Mouse (Mus musculus) liver, postnatal 0 days (tissue): ENCODE measurements around the gene Arl8a. TPM values are rescaled to one million over a fixed set of nuclear protein-coding genes. Genes with fewer than 3 reads are reported as not detected.

Source experiments
- ATAC-seq: fragments of 200-750 bp; cut with Nextera tagmentation; 2 replicates; pipeline ENCODE4 v1.8.0; 2017; ENCODE audit warnings: mild to moderate bottlenecking, moderate library complexity
- DNase-seq: peaks from one replicate; pipeline ENCODE4 v3.0.0-alpha.2; 2016
- H3K27ac ChIP-seq: fragments of 300-500 bp; sonication (generic); 2 replicates; pipeline ENCODE4 v1.5.1; 2014; ENCODE audit warnings: antibody characterized with exemption, moderate library complexity, mild to moderate bottlenecking, low read depth
- H3K27me3 ChIP-seq: fragments of 300-500 bp; sonication (generic); 2 replicates; pipeline ENCODE4 v1.6.1; 2014; ENCODE audit warnings: low read length, control low read depth, mixed read lengths; ENCODE audit not compliant: insufficient read depth
- H3K36me3 ChIP-seq: fragments of 300-500 bp; sonication (generic); replicated peaks from 2 replicates; pipeline ENCODE4 v1.6.1; 2014; ENCODE audit warnings: mild to moderate bottlenecking, control low read depth, low read length, moderate library complexity, mixed read lengths; ENCODE audit not compliant: insufficient read depth
- H3K4me1 ChIP-seq: fragments of 300-500 bp; sonication (generic); 2 replicates; pipeline ENCODE4 v1.6.1; 2014; ENCODE audit warnings: antibody characterized with exemption, mild to moderate bottlenecking, control low read depth; ENCODE audit not compliant: insufficient read depth
- H3K4me2 ChIP-seq: fragments of 300-500 bp; sonication (generic); 2 replicates; pipeline ENCODE4 v1.6.1; 2014; ENCODE audit warnings: low read depth, mild to moderate bottlenecking, low read length, moderate library complexity, mixed read lengths
- H3K4me3 ChIP-seq: fragments of 300-500 bp; sonication (generic); 2 replicates; pipeline ENCODE4 v1.5.1; 2014; ENCODE audit warnings: low read depth, low read length
- H3K9ac ChIP-seq: fragments of 300-500 bp; sonication (generic); replicated peaks from 2 replicates; pipeline ENCODE4 v1.6.1; 2014; ENCODE audit warnings: mild to moderate bottlenecking, moderate library complexity
- H3K9me3 ChIP-seq: fragments of 300-500 bp; sonication (generic); 2 replicates; pipeline ENCODE4 v1.6.1; 2016; ENCODE audit warnings: mild to moderate bottlenecking, control low read depth, low read length, mixed read lengths
- CTCF ChIP-seq: sonication (generic); IDR thresholded peaks from 2 replicates; pipeline ENCODE4 v1.5.1; 2016; ENCODE audit warnings: antibody characterized with exemption, low read depth
- EP300 ChIP-seq: IDR thresholded peaks from 2 replicates; pipeline ENCODE4 v1.6.1; 2016; ENCODE audit warnings: antibody characterized with exemption, low read depth, mild to moderate bottlenecking
- WGBS: fragments of 180-500 bp; shearing (Covaris S2); extraction: QIAGEN DNeasy Blood & Tissue Kit; methylation state at CpG from one replicate; pipeline ENCODE4 v1.1.7; 2014; ENCODE audit not compliant: insufficient replicate concordance; 5-methylcytosine and 5-hydroxymethylcytosine counted together
- polyA plus RNA-seq: library from polyadenylated mRNA; unstranded; fragments of >200 nt; fragmentation: Nextera tagmentation; extraction: Ambion mirVana; gene quantifications from 2 replicates; pipeline ENCODE4 v1.2.1, GENCODE M21; 2015

Gene Arl8a
- polyA plus RNA-seq, 1 experiment from 2014 or later: 11.3 TPM

- Histone ChIP-seq H3K4me1 (peaks cover 39% of the 10 kb centered on the region), H3K36me3 (no peaks in the 10 kb centered on the region), H3K4me2 (peak overlapping the region; percentile 63), H3K27me3 (no peaks in the 10 kb centered on the region), H3K9ac (peak overlapping the region; percentile 48), H3K27ac (peak overlapping the region; percentile 86), H3K4me3 (peak overlapping the region; percentile 22), H3K9me3 (no peaks in the 10 kb centered on the region)
- no peak for TF ChIP-seq CTCF
- no peak for TF ChIP-seq EP300
- WGBS: 19% methylated on average over 8 of the region's 8 CpGs
- DNase-seq: no peak
- no peak for ATAC-seq
Observed at GRCm38 (mm10) chr1:135131560-135131959, 15.1 kb upstream of the Arl8a start.

GRCm38 (mm10) chr1:135132473-135132872 lies 14.2 kb upstream of the Arl8a start, which contains the start of gene Ptpn7:
Gene Ptpn7 (plus strand): TSS chr1:135132700.
- Histone ChIP-seq H3K27me3 (no peaks in the 10 kb centered on the region), H3K36me3 (0 out of 2 replicates have a peak, but pooled peaks cover 2% of the 10 kb centered on the region), H3K4me2 (peak within 1 kb of the TSS; percentile 63), H3K9ac (peak within 1 kb of the TSS; percentile 48), H3K27ac (peak within 1 kb of the TSS; percentile 86), H3K9me3 (no peaks in the 10 kb centered on the region), H3K4me1 (peaks cover 39% of the 10 kb centered on the region), H3K4me3 (peak within 1 kb of the TSS; percentile 39)
- WGBS: 12% methylated on average over 10 of the region's 10 CpGs
- DNase-seq (peak; percentile 87), ATAC-seq (peak; percentile 80)
- no peak for TF ChIP-seq EP300
- TF ChIP-seq CTCF: peak; percentile 93

GRCm38 (mm10) chr1:135132893-135133369 lies 13.7 kb upstream of the Arl8a start:
- Histone ChIP-seq H3K4me3 (peak overlapping the region; percentile 39), H3K27ac (peak overlapping the region; percentile 86), H3K4me1 (peaks cover 39% of the 10 kb centered on the region), H3K9me3 (no peaks in the 10 kb centered on the region), H3K9ac (peak overlapping the region; percentile 45), H3K4me2 (peak overlapping the region; percentile 63), H3K36me3 (0 out of 2 replicates have a peak, but pooled peaks cover 3% of the 10 kb centered on the region), H3K27me3 (no peaks in the 10 kb centered on the region)
- ATAC-seq: peak; percentile 46
- TF ChIP-seq EP300 (no peak), CTCF (no peak)
- DNase-seq: peak; percentile 49
- 35% methylated on average over 9 of the region's 9 CpGs for WGBS

- Histone ChIP-seq H3K9ac (peak overlapping the region; percentile 45), H3K9me3 (no peaks in the 10 kb centered on the region)
Observed at GRCm38 (mm10) chr1:135133678-135134435, 12.8 kb upstream of the Arl8a start.

GRCm38 (mm10) chr1:135135111-135135787 lies 11.4 kb upstream of the Arl8a start:
- H3K36me3 ChIP-seq: 0 out of 2 replicates have a peak, but pooled peaks cover 4% of the 10 kb centered on the region
- 54% methylated on average over 8 of the region's 8 CpGs for WGBS
- no peaks in the 10 kb centered on the region for H3K27me3 ChIP-seq
- ATAC-seq (no peak), DNase-seq (no peak)
- H3K27ac ChIP-seq: no peak overlapping the region
- no peaks in the 10 kb centered on the region for H3K9me3 ChIP-seq
- peaks cover 35% of the 10 kb centered on the region for H3K4me1 ChIP-seq
- H3K9ac ChIP-seq: no peak overlapping the region
- TF ChIP-seq CTCF: no peak
- no peak for TF ChIP-seq EP300
- no peak overlapping the region for H3K4me3 ChIP-seq
- peak overlapping the region; percentile 63; the same call in 1 of the 2 replicates for H3K4me2 ChIP-seq

More at GRCm38 (mm10) chr1:135133678-135134435, 12.8 kb upstream of the Arl8a start:
- TF ChIP-seq EP300 (no peak), CTCF (peak; percentile 39)
- no peak for DNase-seq
- no peaks in the 10 kb centered on the region for H3K27me3 ChIP-seq
- WGBS: 33% methylated on average over 10 of the region's 10 CpGs
- H3K4me3 ChIP-seq: peak overlapping the region; percentile 39
- H3K4me1 ChIP-seq: peaks cover 39% of the 10 kb centered on the region
- 0 out of 2 replicates have a peak, but pooled peaks have one; percentile 14 for ATAC-seq
- peak overlapping the region; percentile 86 for H3K27ac ChIP-seq
- H3K36me3 ChIP-seq: 0 out of 2 replicates have a peak, but pooled peaks cover 3% of the 10 kb centered on the region
- H3K4me2 ChIP-seq: peak overlapping the region; percentile 63

GRCm38 (mm10) chr1:135136500-135136899 lies 10.1 kb upstream of the Arl8a start:
- Histone ChIP-seq H3K9me3 (no peaks in the 10 kb centered on the region), H3K4me3 (no peak overlapping the region), H3K4me1 (peaks cover 26% of the 10 kb centered on the region), H3K27ac (no peak overlapping the region), H3K9ac (no peak overlapping the region), H3K36me3 (0 out of 2 replicates have a peak, but pooled peaks cover 4% of the 10 kb centered on the region), H3K27me3 (no peaks in the 10 kb centered on the region), H3K4me2 (no peak overlapping the region)
- ATAC-seq (no peak), DNase-seq (peak; percentile 88)
- TF ChIP-seq CTCF (peak; percentile 99), EP300 (no peak)
- 3% methylated on average over 1 of the region's 1 CpGs for WGBS
